Mouse (Mus musculus): ENCODE measurements at regions not wholly inside any gene's neighbourhood (a gene's known extent, or its start where the extent isn't known, plus 50 kb on each side); places are given as distances from the start of the nearest gene placed in this dataset.

- no peak for TF ChIP-seq POLR2A (IDR thresholded peaks at IDR 0.05; ENCODE audit: borderline replicate concordance, extremely low read depth, insufficient read depth, insufficient read length, poor library complexity, severe bottlenecking)
- no peak for TF ChIP-seq CTCF (IDR thresholded peaks at IDR 0.05; ENCODE audit: borderline replicate concordance, extremely low read depth, insufficient read depth, insufficient read length)
These were observed 267.2 kb downstream of the Gm49356 start for GRCm38 (mm10) chr15:59156328-59156727.

Data from brain, embryonic 14.5 days (tissue).